Mouse (Mus musculus) left cerebral cortex, adult 9 months (tissue): ENCODE measurements at regions not wholly inside any gene's neighbourhood (a gene's known extent, or its start where the extent isn't known, plus 50 kb on each side); places are given as distances from the start of the nearest gene placed in this dataset.

Experiments
- DNase-seq, 2 experiments: peaks; one replicate each; pipeline ENCODE4 v3.0.0; 2022; ENCODE audit warnings: low spot score in 2 of 2

DNA sequence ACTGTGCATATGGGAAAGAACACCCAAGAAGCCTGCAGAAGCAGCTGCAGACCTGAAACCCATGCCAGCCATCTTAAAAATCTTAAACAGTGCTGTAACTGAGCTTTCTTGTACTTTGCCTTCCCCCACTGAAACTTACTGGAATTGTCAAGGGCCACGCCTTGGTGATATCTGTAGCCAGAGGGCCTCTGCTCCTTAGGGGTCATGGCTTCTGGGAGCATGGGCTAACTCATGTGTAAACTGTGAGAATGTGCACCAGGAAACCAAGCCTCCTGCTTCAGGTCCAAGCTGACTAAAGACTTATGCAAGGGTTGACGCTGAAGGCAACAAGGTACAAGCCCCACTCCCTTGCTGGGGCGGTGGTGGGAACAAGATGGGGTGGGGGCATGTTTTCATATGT lies 73.8 kb upstream of the Hes1 start:
- no peak for DNase-seq

- DNase-seq, result no peak
These were observed 73.2 kb upstream of the Hes1 start for GRCm38 (mm10) chr16:29990795-29991587.

GRCm38 (mm10) chr16:29991876-29992380 lies 72.3 kb upstream of the Hes1 start:
- no peak for DNase-seq

GRCm38 (mm10) chr16:29993111-29993510 lies 71.1 kb upstream of the Hes1 start:
- DNase-seq, result no peak

- DNase-seq, result no peak
These were observed 70.6 kb upstream of the Hes1 start for GRCm38 (mm10) chr16:29993535-29993934.

- no peak for DNase-seq
These were observed 67.8 kb upstream of the Hes1 start for GRCm38 (mm10) chr16:29996139-29997069.

DNA sequence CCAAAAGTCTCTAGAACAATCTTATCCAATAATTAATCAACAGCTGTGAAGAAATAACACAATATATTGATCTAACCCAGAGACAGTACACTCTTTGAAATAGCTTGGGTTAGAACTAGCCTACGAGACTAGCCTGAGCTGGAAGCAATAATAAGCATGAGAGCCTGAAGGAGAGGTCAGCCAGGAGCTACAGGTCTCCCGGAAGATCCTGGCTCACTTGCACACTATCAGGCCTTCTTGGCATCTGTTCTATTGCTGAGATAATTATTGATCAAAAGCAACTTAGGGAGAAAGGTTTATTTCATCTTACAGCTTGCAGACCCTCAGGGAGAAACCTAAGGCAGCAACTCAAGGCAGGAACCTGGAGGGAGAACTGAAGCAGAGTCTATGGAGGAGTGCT lies 64.0 kb upstream of the Hes1 start:
- no peak for DNase-seq

DNA sequence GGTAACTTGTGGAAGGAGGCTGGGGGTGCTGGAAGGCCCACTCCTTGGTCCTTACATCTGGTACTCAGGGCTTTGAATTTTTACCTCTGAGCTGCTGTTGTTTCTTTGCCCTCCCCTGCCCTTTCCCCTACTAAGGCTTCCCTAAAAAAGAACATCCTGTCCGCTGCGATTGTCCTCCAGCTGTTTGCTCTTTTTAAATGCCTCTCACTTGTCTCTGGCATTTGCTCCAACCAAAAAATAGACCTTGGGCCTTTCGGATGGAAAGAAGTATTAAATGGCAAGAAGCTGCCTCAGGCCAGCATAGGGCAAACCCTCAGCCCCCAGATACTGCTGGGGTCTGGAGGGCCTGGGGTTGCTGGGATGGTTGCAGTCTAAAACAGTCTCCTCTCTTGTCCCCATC lies 59.1 kb upstream of the Hes1 start:
- no peak for DNase-seq

- no peak for DNase-seq
These were observed 57.4 kb upstream of the Hes1 start for GRCm38 (mm10) chr16:30006826-30007225.

GRCm38 (mm10) chr16:30008451-30009357 lies 55.5 kb upstream of the Hes1 start:
- DNase-seq, result peak; percentile 51 to 83

GRCm38 (mm10) chr16:30009521-30010186 lies 54.5 kb upstream of the Hes1 start:
- DNase-seq, result no peak

GRCm38 (mm10) chr16:30013123-30013522 lies 51.1 kb upstream of the Hes1 start:
- no peak for DNase-seq

GRCm38 (mm10) chr16:30013943-30014342 lies 50.2 kb upstream of the Hes1 start:
- no peak for DNase-seq
